Mouse (Mus musculus): ENCODE data around the gene Prkg1. TPM values are rescaled to one million over a fixed set of nuclear protein-coding genes. Genes with fewer than 3 reads are reported as not detected.

Gene Prkg1
- 10 to 100 TPM; 13.5 to 15.5 TPM for total RNA-seq (2021)

DNA sequence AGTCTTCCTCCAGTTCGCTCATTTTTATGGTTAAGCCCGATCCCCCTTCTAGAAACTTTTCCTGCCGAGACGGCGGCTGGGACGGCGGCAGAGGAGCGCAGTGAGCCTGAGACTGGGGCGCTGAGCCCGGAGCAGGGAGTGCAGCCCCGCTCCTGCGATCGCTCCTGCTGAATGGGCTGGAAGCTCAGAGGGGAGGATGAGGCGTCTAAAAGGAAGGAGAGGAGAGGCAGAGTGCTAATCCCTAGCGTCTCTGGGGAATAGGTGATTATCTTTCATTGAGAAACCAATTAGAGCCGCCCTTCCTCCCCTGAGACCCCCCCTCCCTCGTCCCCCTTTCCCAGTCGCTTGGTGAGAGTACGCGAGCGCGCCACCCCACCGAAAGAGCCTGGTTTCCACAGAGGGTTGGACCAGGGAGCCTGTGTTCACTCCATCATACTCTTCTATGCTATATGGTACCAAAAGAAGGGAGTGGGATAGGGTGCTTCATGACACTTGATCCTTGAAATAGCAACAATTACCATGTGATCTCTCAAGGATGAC, at the start of gene Prkg1:
Gene Prkg1, minus strand, starts transcription at position 233 of the 540 bp plus-strand sequence.
- intact Hi-C loops (cut with DNase I) = loop anchor here (10.0 kb wide), 1 partner anchor 1520 kb away; no protein-coding TSS in a partner anchor
- peak; percentile 32 for DNase-seq

DNA sequence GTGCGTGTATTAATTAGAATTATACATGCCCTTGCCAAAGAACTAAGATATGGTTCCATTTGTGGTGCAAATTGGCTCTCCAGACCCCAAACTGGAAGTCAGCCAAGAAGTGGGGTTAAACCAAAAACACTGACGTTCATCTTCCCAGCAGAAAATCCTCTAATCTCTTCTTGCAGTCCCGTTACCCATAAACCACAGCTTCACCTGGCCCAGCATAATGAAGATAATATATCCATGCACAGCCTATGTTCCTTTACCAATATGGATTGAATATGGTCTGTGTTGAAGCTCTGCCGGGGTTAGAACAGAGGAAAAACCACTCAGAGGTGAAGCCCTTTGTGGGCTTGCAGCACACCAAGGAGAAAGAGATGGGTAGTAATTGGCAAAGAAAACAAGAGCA, 48.3 kb upstream of the Prkg1 start:
- DNase-seq = no peak
- intact Hi-C loops (cut with DNase I) = no loop called here

DNA sequence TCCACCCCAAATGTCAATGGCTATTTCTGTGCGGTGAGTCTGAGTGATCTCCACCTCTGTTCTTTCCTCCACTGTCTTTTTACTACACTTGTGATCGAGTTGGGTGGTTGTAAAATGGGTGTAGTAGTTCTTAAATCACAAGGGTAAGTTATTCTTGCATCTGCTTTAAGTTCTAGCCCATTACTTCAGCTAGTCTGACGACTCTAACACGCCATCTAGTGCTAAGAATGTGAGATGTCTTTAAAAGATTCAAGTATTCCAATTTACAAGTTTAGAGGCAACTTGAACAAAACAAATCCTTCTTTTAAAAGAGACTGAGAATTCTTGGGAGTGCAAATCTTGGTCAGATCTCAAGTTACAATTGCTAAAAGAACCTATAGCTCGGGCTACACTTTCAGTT, 46.5 kb upstream of the Prkg1 start:
- no peak for DNase-seq
- intact Hi-C loops (cut with DNase I) = no loop called here

DNA sequence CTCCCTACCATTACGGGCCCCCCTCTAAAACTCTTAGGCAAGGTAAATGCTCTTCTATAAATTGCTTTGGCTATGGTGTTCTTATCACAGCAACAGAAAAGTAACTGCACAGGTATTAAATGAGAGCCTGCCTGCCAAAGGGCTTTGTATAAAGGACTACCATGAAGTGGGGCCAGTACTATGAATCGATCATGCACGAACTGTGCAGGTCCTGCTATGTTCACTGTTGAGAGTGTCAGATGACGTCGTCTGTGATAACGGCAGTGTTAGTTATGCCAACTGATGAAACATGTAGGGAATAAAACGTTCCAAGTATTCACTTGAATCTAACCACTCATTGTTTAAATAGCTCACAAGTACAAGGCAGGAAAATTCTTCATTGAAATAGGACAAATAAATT, 40.6 kb upstream of the Prkg1 start:
- intact Hi-C loops (cut with DNase I) = no loop called here

DNA sequence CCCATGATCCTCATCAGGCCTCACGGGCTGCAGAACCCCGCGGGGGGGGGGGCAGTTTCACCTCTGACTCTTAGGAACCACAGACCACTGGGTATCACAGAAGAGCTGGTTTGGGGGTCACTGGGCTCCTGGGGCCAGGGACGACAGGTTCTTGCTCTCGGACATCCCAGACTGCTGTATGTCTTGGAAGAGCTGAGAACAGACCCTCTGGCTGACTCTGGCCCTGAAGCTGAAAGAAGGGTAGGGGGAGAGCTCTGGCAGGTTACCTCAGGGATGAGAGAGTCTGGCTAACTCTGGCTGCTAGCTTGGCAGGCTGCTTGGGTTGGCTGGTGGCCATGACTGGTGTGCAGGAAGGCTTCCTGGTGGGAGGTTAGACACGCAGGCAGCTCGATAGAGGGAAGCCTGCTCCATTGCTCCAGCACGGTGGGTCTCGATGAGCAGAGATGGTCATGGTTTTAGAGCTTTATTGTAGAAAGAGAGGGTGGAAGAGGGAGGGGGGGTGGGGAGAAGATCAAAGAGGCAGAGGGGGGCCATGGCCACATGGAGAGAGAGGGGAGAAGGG, 30.7 kb upstream of the Prkg1 start:
- intact Hi-C loops (cut with DNase I) = no loop called here

More for the DNA sequence above, 40.6 kb upstream of the Prkg1 start:
- no peak for DNase-seq

DNA sequence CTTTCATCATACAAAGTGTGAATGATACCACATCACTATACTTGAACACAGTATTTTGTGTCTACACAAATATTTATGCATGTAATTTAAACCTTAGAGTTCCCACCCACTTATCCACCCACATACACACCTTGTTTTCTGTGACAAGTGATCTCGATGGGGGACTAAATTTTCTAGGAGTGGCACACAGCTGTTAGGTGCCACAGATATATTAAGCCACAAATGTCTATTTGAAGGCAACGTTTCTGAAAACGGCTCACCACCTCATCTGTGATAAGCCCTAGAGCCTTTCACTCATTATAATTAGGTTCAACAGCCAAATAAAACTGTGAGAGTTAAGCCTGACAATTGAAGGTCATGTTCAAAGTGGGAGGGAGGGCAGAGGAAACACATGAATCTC, 26.9 kb upstream of the Prkg1 start:
- intact Hi-C loops (cut with DNase I) = no loop called here
- DNase-seq = no peak

More for the DNA sequence above, 30.7 kb upstream of the Prkg1 start:
- DNase-seq = peak; percentile 83

DNA sequence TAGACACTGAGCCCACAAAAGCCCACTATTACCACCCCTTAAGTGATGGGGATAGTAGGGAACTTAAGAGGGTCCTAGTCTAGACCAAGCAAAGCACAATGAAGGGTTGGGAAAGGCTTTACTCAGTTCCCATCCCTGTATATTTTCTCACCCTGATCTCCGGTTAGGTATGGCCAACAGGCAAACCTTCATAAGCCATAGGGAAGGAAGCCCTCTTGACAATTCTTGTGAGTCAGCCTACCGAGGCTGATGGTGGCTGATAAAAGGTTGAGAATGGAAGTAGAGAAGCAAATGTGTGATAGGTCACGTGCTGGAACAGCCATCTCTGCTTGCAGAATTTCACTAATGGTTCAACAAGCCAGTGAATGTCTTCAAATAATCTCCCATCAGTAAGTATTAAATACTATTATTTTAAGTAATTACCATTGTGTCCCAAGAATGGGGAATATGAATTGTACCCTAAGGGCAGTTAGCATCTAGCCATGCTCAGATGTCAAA, 16.7 kb upstream of the Prkg1 start:
- no peak for DNase-seq
- intact Hi-C loops (cut with DNase I) = no loop called here

DNA sequence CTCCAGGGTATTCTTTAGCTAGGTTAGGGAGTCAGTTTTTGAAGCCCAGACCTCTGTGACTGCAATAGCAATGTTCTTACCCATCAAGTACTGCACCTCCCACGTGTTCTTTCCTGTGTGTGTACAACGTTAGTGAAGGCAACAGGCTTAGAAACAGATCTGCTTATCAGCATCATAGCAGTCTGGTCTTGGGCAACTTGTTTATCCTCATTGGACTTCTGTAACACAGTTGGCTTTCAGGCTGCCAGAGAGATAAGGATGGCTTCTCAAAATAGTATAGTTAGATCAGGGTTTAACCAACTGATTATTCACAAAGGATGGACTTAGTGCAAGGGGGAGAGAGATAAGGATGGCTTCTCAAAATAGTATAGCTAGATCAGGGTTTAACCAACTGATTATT, 16.2 kb upstream of the Prkg1 start:
- intact Hi-C loops (cut with DNase I) = no loop called here
- DNase-seq = no peak

DNA sequence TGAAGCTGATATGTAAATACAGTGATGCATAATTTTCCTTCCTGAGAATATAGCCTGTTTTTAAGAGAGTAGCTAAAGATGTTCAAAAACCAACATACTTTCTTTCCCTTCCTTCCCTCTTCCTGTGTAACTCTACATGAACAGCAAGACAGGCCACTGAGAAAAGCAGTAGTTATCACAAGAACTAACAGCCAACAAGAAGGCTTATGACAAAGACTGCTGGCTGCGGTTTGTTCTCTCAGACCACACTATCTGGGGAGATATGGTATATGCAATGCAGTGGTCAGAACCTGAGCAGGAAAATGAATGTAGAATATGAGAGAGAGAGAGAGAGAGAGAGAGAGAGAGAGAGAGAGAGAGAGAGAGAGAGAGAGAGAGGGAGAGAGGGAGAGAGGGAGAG, 15.4 kb upstream of the Prkg1 start:
- DNase-seq = no peak
- intact Hi-C loops (cut with DNase I) = no loop called here

DNA sequence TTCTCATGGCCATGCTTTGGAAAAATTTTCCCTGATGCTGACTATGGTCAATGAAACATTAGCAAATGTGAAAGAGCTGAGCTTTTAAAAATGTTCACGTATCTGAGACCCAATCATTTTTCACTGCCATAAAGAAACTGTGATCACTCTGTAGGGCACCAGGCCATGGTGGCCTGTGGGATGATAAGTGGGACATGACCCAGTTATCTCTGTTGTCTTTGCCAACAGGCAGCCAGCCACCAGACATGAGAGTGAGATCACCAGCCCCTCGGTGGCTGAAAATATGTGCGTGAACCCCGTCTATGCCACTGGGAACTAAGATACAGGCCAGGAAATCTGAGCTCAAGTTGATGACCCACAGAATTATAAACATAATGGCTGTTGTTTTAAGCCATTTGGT, 14.2 kb upstream of the Prkg1 start:
- DNase-seq = no peak
- intact Hi-C loops (cut with DNase I) = no loop called here

DNA sequence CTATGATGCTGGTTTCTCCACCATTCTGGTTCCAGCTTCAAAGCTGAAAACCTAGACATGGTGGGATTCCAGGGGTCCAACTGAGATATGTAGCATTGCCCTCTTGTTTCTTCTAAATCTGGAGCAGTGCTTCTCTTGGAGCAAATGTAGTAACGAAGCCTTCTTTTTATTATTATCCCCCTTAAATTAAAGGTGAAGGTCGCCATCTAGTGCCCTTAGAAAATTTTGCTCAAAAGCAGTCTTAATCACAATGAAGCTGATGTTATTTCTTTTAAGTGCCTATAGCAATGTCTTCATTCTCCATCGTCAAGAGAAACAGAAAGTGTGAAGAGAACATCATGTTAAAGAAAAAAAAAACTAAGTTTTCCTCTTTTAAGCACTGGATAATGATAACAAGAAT, 2.2 kb upstream of the Prkg1 start:
- DNase-seq = no peak
- intact Hi-C loops (cut with DNase I) = loop anchor here (10.0 kb wide), 1 partner anchor 1522 kb away; no protein-coding TSS in a partner anchor

DNA sequence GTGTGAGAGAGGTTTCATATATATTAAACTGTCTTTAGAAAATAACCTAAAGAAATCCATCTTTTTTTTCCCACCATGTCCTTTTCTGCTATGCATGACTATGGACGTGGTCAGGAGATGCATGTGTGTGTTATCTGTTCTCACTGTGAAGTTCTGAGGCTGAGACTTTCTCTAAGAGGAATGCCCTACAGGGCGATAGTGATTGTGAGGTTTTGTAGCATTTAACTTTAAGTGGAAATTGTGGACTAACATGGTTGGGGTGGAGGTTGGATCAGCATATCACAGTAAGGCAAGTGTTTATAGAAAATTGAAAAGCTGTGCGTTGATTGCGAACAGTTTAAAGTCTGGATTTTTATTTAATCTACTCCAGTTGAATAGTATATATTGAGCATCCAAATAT, 618 bp upstream of the Prkg1 start:
- intact Hi-C loops (cut with DNase I) = loop anchor here (10.0 kb wide), 1 partner anchor 1521 kb away; no protein-coding TSS in a partner anchor
- DNase-seq = no peak

DNA sequence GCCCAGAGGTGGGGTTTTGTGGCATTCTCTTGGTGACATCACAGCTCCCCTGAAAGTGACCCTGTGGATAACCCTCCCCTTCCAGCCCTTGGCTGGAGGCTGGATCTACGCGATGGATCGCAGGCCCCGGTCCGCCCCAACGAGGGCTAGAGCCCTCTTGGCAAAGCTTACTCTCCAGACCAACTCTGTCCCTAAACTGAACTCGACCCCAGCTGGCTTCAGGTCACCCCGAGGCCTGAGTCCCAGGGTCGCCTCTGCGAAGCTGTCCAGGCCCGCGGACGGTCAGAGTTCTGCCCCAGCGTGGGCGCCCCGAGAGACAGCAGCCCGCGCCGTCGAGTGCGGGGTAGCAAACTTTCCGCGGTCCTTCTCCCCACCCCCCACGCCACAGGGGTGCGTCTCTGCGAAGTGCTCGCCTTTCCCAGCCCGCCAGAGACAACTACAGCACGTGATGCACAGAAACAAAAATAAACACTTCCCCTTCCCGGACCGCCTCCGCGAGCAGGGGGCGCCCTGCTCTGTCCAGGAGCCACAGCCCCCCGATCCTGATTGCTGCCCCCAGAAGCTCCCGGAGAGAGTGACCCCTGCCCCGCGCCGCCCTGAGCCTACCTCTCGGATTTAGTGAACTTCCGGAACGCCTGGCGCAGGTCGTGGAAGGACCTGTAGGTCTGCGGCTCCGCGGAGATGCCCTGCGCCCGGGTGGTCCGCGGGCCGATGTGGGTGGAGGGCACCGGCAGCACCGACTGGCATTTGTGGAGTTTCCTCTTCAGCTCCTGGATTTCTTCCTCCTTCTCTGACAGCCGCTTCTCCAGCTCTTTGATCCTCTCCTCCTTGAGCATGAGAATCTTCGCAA, 657 bp downstream of the Prkg1 start:
- DNase-seq = peak; percentile 15
- intact Hi-C loops (cut with DNase I) = loop anchor here (10.0 kb wide), 1 partner anchor 1519 kb away; no protein-coding TSS in a partner anchor

DNA sequence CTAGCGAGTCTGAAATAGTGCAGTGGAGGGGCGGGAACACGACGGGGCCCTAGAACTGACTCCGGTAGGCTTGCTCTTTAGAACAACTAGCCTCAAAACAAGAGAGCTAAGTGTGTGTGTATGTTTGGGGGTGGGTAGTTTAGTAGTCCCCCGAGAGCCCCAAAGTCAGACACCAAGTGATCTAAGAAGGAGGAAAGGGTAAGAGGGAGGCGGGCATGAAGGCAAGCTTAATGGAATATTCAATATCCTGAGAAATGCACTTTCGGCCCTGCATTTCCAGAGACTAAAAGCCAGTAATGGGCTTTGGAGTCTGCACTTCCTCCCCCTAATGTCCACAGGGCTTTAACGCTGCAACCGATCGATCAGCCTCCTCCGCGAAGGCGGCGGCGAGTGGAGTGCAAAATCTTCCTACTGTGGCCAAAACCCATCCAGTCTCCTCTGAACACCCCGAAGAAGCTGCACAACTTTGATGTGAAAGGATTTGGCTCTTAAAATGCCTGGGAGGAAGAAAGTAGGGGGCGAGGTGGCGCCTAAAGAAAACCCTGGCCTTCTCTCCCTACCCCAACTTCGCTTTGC, 1.5 kb downstream of the Prkg1 start:
- intact Hi-C loops (cut with DNase I) = loop anchor here (10.0 kb wide), 1 partner anchor 1519 kb away; no protein-coding TSS in a partner anchor
- no peak for DNase-seq

DNA sequence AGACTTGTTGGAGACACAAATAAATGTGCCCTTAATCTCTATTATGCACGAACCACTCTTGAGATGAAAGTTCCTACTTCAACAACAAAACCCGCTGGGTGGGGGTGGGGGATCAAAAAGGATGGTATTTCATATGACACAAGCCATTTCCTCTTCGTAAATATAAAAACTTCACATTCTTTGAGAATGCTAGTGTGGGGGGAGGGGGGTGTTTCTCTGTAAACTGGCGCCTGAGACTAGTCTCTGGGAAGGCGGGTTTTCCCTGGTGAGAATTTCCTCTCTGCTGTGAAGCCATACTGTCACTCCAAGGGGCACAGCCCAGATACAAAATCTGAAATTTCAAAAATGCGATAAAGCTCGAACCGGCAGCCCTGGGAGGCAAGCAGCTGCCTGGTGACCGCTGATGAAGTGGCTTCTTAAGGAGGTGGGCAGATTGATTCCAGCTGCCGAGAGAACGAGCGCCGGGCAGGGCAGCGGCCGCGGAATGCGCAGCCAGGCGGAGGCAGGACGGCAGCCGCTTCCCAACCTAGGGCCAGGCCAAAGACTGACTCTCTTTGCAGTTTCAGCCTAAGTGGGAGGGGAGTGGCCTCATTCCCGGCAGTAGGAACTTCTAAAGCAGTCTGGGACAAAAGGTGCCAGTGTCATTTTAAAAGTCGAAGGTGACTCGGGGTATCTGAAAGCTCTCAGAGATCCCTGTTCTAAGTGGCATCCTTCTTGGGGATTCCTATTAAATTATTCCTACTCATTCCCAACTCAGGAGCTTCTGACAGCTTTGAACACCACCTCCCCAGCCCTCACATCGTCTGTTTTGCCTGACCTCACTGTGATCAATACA, 2.2 kb downstream of the Prkg1 start:
- DNase-seq = peak; percentile 6
- intact Hi-C loops (cut with DNase I) = loop anchor here (10.0 kb wide), 1 partner anchor 1518 kb away; no protein-coding TSS in a partner anchor

DNA sequence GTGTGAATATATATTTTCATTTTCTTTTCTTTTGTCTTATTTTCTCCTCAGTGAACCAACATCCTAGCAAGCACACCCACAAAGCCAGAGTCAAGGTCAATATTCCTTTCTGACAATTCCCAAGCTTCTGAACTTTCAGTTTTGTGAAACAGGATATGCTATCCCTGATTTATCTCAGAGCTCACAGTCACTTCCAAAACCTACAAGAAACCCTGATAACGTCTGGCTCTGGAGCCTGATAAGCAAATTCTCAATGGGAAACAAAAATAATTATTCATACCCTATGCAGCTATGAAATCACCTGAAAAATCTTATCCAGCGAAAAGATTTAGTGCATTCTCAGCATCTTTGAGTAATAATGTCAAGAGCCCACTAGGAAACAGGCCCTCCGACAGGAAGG, 5.0 kb downstream of the Prkg1 start:
- intact Hi-C loops (cut with DNase I) = loop anchor here (10.0 kb wide), 1 partner anchor 1515 kb away; no protein-coding TSS in a partner anchor
- DNase-seq = no peak

DNA sequence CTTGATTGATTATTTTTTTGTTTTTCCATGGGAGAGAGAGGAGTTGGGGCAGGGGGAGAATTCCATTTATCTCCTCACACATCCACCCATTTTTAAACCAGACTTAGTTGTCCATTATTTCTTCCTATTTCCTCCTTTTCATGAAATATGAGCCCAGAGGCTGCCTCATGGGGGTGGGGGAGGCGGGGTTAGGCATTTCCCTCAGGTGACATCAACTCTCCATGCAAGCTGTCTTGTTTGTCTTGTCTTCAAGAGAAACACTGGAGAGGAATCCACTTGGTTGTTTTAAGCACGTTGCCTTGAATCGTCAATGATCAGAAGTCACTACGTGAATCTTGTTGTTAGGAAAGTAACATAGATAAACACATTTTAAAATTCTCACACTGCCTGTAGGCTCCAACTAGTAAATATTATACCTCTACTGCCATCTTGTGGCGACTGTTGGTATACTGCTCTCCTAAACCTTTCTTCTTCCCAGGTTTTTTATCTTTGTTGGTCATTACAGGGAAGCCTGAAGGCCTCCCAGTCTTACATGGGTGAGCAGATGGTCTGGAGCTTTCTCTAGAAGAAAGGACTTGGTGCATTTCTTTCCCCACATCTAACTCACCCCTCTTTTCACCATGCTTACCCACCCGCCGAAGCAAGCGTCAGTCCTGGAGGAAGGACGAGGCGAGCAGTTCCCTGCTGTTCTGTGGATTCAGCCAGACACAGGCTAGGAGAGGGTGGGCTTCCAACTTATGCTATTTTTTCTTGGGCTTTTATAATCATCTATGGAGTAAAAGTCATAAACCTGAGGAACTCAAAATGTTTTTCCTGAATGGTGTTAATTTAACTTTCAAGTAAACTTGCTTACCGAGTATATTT, 8.7 kb downstream of the Prkg1 start:
- DNase-seq = peak; percentile 55
- intact Hi-C loops (cut with DNase I) = no loop called here

DNA sequence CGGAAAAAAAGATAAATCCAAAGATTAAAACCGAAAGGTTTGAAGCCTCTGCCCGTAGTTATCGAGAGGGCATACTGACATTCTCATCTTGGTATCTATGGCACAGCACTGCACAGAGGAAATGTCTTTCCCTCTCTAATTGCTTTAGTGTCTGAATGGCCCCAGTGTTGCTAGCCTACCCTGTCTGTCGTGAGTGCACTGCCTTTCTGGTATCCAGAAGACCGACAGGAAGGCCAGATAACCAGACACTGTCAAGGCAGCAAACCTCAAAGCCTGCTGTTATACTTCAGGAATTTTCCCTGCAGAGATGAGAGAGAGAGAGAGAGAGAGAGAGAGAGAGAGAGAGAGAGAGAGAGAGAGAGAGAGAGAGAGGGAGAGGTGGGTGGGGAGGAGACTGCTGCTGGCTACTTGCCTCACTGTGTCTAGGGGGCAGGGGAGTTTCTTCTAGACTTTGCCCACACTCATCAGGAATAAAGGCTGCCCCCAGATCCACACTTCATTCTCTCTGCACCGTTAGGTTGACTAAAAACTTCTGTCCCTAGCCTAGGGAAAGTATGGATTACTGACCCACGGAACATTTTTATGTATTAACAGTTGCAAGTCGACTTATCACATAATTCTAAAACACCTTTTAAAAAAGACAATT, 10.1 kb downstream of the Prkg1 start:
- intact Hi-C loops (cut with DNase I) = loop anchor here (5.0 kb wide), 1 partner anchor 912 kb away; no protein-coding TSS in a partner anchor
- no peak for DNase-seq

Measured in left cerebral cortex, postnatal 4 days (tissue).